Mouse (Mus musculus): ENCODE data around the gene Ace. TPM values are rescaled to one million over a fixed set of nuclear protein-coding genes. Genes with fewer than 3 reads are reported as not detected.

Gene Ace
- polyA plus RNA-seq, 2 experiments = 1.1 to 1.4 TPM

GRCm38 (mm10) chr11:105953402-105953801 lies 14.3 kb upstream of the Ace start:
- ATAC-seq (ENCODE audit: low FRiP score, low read depth) (no peak), DNase-seq (ENCODE audit: low spot score) (peak; percentile 31)
- H3K9me3 ChIP-seq (ENCODE audit: control insufficient read depth, low read length) = no peaks in the 10 kb centered on the region
- no peak overlapping the region for H3K4me2 ChIP-seq (replicated peaks; ENCODE audit: low read depth, low read length, severe bottlenecking)
- WGBS = 60% methylated on average over 6 of the region's 6 CpGs
- H3K9ac ChIP-seq (ENCODE audit: low read depth, low read length, severe bottlenecking) = no peak overlapping the region
- peaks cover 3% of the 10 kb centered on the region; the same call in 1 of the 2 replicates for H3K4me1 ChIP-seq (ENCODE audit: control insufficient read depth, insufficient read depth, low read length)
- H3K27ac ChIP-seq (replicated peaks; ENCODE audit: low read depth, low read length) = no peak overlapping the region
- no peak overlapping the region for H3K4me3 ChIP-seq (replicated peaks; ENCODE audit: low read length)
- no peak for TF ChIP-seq POLR2A (IDR thresholded peaks at IDR 0.05; ENCODE audit: borderline replicate concordance, extremely low read depth, insufficient read depth, insufficient read length)
- H3K27me3 ChIP-seq (ENCODE audit: control insufficient read depth, insufficient read depth, low read length) = no peaks in the 10 kb centered on the region
- H3K36me3 ChIP-seq (ENCODE audit: control insufficient read depth, insufficient read depth, low read length) = no peaks in the 10 kb centered on the region

- Histone ChIP-seq H3K4me3 (replicated peaks; ENCODE audit: low read length) (no peak overlapping the region), H3K4me1 (ENCODE audit: control insufficient read depth, insufficient read depth, low read length) (peaks cover 3% of the 10 kb centered on the region; the same call in 1 of the 2 replicates), H3K4me2 (replicated peaks; ENCODE audit: low read depth, low read length, severe bottlenecking) (no peak overlapping the region), H3K27me3 (ENCODE audit: control insufficient read depth, insufficient read depth, low read length) (no peaks in the 10 kb centered on the region), H3K27ac (replicated peaks; ENCODE audit: low read depth, low read length) (no peak overlapping the region), H3K9me3 (ENCODE audit: control insufficient read depth, low read length) (no peaks in the 10 kb centered on the region), H3K9ac (ENCODE audit: low read depth, low read length, severe bottlenecking) (no peak overlapping the region), H3K36me3 (ENCODE audit: control insufficient read depth, insufficient read depth, low read length) (no peaks in the 10 kb centered on the region)
- ATAC-seq (ENCODE audit: low FRiP score, low read depth) (no peak), DNase-seq (ENCODE audit: low spot score) (no peak)
- no peak for TF ChIP-seq POLR2A (IDR thresholded peaks at IDR 0.05; ENCODE audit: borderline replicate concordance, extremely low read depth, insufficient read depth, insufficient read length)
- WGBS = 89% methylated on average over 28 of the region's 28 CpGs
These were observed 11.8 kb upstream of the Ace start for GRCm38 (mm10) chr11:105955815-105956430.

DNA sequence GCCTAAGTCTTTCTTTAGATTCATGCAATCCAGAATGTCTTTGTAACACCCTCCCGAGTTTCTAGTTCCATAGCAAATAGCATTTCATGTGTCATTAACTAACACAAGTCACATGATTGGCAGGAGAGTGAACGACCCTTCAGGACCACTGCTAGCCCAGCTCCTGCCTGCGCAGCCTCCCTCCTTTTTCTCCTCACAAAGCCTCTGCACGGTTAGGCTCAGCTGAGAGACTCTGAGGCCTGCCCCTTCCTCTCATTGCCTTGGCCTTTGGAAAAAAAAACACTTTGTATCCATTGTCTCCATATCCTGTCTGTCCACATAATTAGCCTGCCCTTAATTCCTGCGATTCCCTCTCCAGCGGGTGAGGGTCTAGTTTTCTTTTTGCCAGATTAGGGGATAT lies 10.2 kb upstream of the Ace start:
- 65% methylated on average over 6 of the region's 6 CpGs for WGBS
- H3K27ac ChIP-seq (replicated peaks; ENCODE audit: low read depth, low read length) = no peak overlapping the region

DNA sequence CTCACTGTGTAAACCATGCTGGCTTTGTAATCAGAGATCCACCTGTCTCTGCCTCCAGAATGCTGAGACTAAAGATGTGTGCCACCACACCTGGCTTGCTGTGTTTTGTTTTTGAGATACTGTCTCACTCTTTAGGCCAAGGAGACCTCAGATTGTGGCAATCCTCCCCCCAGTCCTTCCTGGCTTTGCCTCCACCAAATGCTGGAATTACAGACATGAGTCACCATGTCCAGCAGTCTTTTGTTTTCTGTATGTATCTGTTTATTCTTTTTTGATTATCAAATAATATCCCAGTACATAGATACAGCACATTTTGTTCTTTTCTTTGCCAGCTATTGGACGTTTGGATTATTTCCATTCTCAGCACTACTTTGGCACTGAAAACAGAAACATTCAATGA lies 9.2 kb upstream of the Ace start:
- Histone ChIP-seq H3K36me3 (ENCODE audit: control insufficient read depth, insufficient read depth, low read length) (no peaks in the 10 kb centered on the region), H3K4me3 (replicated peaks; ENCODE audit: low read length) (no peak overlapping the region), H3K27me3 (ENCODE audit: control insufficient read depth, insufficient read depth, low read length) (no peaks in the 10 kb centered on the region), H3K4me2 (replicated peaks; ENCODE audit: low read depth, low read length, severe bottlenecking) (no peak overlapping the region), H3K9me3 (ENCODE audit: control insufficient read depth, low read length) (no peaks in the 10 kb centered on the region), H3K4me1 (ENCODE audit: control insufficient read depth, insufficient read depth, low read length) (no peaks in the 10 kb centered on the region), H3K27ac (replicated peaks; ENCODE audit: low read depth, low read length) (no peak overlapping the region), H3K9ac (ENCODE audit: low read depth, low read length, severe bottlenecking) (no peak overlapping the region)
- TF ChIP-seq POLR2A (IDR thresholded peaks at IDR 0.05; ENCODE audit: borderline replicate concordance, extremely low read depth, insufficient read depth, insufficient read length) = no peak
- ATAC-seq (ENCODE audit: low FRiP score, low read depth) (no peak), DNase-seq (ENCODE audit: low spot score) (no peak)
- 56% methylated on average over 1 of the region's 1 CpGs for WGBS

More for the DNA sequence above, 10.2 kb upstream of the Ace start:
- H3K4me1 ChIP-seq (ENCODE audit: control insufficient read depth, insufficient read depth, low read length) = no peaks in the 10 kb centered on the region
- no peak overlapping the region for H3K9ac ChIP-seq (ENCODE audit: low read depth, low read length, severe bottlenecking)
- no peak overlapping the region for H3K4me3 ChIP-seq (replicated peaks; ENCODE audit: low read length)
- no peaks in the 10 kb centered on the region for H3K9me3 ChIP-seq (ENCODE audit: control insufficient read depth, low read length)
- DNase-seq (ENCODE audit: low spot score) (no peak), ATAC-seq (ENCODE audit: low FRiP score, low read depth) (no peak)
- no peaks in the 10 kb centered on the region for H3K27me3 ChIP-seq (ENCODE audit: control insufficient read depth, insufficient read depth, low read length)
- no peaks in the 10 kb centered on the region for H3K36me3 ChIP-seq (ENCODE audit: control insufficient read depth, insufficient read depth, low read length)
- TF ChIP-seq POLR2A (IDR thresholded peaks at IDR 0.05; ENCODE audit: borderline replicate concordance, extremely low read depth, insufficient read depth, insufficient read length) = no peak
- H3K4me2 ChIP-seq (replicated peaks; ENCODE audit: low read depth, low read length, severe bottlenecking) = no peak overlapping the region

DNA sequence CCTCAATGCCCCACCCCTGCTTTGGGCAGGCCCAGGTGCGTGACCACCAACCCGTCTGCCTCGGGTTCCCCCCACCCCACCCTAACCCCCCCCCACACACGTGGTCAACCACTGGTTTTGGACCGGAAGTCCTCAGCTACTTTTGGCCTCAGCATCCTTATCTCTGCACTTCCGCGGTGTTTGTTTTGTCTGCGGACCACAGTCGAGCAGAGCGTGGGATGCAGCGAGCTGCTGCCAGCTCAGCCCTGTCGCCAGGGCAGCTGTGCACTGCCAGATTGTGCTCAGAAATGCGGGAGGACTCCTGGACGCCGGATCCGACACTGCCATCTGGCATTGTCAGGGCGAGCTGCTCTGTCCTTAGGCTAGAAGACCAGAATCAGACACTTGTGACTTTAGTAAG lies 8.4 kb upstream of the Ace start:
- H3K9me3 ChIP-seq (ENCODE audit: control insufficient read depth, low read length) = no peaks in the 10 kb centered on the region
- H3K4me2 ChIP-seq (replicated peaks; ENCODE audit: low read depth, low read length, severe bottlenecking) = no peak overlapping the region
- H3K9ac ChIP-seq (ENCODE audit: low read depth, low read length, severe bottlenecking) = no peak overlapping the region
- no peak for TF ChIP-seq POLR2A (IDR thresholded peaks at IDR 0.05; ENCODE audit: borderline replicate concordance, extremely low read depth, insufficient read depth, insufficient read length)
- H3K4me3 ChIP-seq (replicated peaks; ENCODE audit: low read length) = no peak overlapping the region
- ATAC-seq (ENCODE audit: low FRiP score, low read depth) = no peak
- no peak overlapping the region for H3K27ac ChIP-seq (replicated peaks; ENCODE audit: low read depth, low read length)
- no peaks in the 10 kb centered on the region for H3K27me3 ChIP-seq (ENCODE audit: control insufficient read depth, insufficient read depth, low read length)
- WGBS = 63% methylated on average over 17 of the region's 17 CpGs
- no peaks in the 10 kb centered on the region for H3K4me1 ChIP-seq (ENCODE audit: control insufficient read depth, insufficient read depth, low read length)
- H3K36me3 ChIP-seq (ENCODE audit: control insufficient read depth, insufficient read depth, low read length) = no peaks in the 10 kb centered on the region
- DNase-seq (ENCODE audit: low spot score) = no peak

All from limb, embryonic 14.5 days (tissue).